Mouse (Mus musculus) embryonic facial prominence, embryonic 13.5 days (tissue): ENCODE measurements at regions not wholly inside any gene's neighbourhood (a gene's known extent, or its start where the extent isn't known, plus 50 kb on each side); places are given as distances from the start of the nearest gene placed in this dataset.
"Not testable (repeated sequence)": the region's sequence is repeated elsewhere in the genome, so short reads cannot be mapped to it uniquely, and the experiment has no call there.

ENCODE experiments used
- ATAC-seq: fragments of 200-750 bp; cut with Nextera tagmentation; 2 replicates; pipeline ENCODE4 v1.8.0; 2017; ENCODE audit warnings: low read depth; ENCODE audit not compliant: insufficient number of reproducible peaks, insufficient read depth, low FRiP score, low TSS enrichment
- H3K27ac ChIP-seq: fragments of 300-500 bp; sonication (generic); 2 replicates; pipeline ENCODE4 v1.5.1; 2015; ENCODE audit warnings: moderate library complexity, mild to moderate bottlenecking, inconsistent platforms
- H3K27me3 ChIP-seq: fragments of 300-500 bp; sonication (generic); 2 replicates; pipeline ENCODE4 v1.6.1; 2015; ENCODE audit warnings: mild to moderate bottlenecking, inconsistent platforms
- H3K36me3 ChIP-seq: fragments of 300-500 bp; sonication (generic); 2 replicates; pipeline ENCODE4 v1.6.1; 2015; ENCODE audit warnings: mild to moderate bottlenecking, inconsistent platforms
- H3K4me1 ChIP-seq: fragments of 300-500 bp; sonication (generic); 2 replicates; pipeline ENCODE4 v1.6.1; 2015; ENCODE audit warnings: inconsistent platforms
- H3K4me2 ChIP-seq: fragments of 300-500 bp; sonication (generic); 2 replicates; pipeline ENCODE4 v1.6.1; 2015; ENCODE audit warnings: moderate library complexity, mild to moderate bottlenecking, inconsistent platforms
- H3K4me3 ChIP-seq: fragments of 300-500 bp; sonication (generic); 2 replicates; pipeline ENCODE4 v1.5.1; 2015; ENCODE audit warnings: mild to moderate bottlenecking, inconsistent platforms
- H3K9ac ChIP-seq: fragments of 300-500 bp; sonication (generic); 2 replicates; pipeline ENCODE4 v1.6.1; 2015; ENCODE audit warnings: mild to moderate bottlenecking, inconsistent platforms
- H3K9me3 ChIP-seq: fragments of 300-500 bp; sonication (generic); 2 replicates; pipeline ENCODE4 v1.6.1; 2016; ENCODE audit warnings: inconsistent platforms
- WGBS: fragments of 180-500 bp; shearing (Covaris S2); methylation state at CpG from one replicate; pipeline ENCODE4 v1.1.7; 2015; ENCODE audit warnings: mixed read lengths; 5-methylcytosine and 5-hydroxymethylcytosine counted together

DNA sequence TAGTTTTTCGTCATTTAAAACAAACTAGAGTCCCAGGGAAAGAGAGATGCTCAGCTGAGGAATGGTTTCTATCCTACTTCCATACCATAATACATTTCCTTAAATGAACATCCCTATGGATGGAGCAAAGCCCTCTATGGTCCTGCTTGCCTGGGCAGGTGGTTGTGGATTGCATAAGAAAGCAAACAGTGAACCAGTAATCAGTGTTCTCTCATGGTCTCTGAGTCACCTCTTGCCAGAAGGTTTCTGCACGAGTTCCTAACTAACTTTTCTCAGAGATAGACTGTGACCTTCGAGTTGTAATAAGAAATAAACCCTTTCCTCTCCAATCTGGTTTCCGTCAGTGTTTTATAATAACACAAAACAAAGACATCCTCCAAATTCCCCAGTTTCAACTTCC, 62.9 kb upstream of the Bet1 start:
- Histone ChIP-seq H3K4me3 (no peak overlapping the region), H3K27ac (no peak overlapping the region), H3K27me3 (no peaks in the 10 kb centered on the region), H3K4me1 (no peaks in the 10 kb centered on the region), H3K9ac (no peak overlapping the region), H3K4me2 (no peak overlapping the region), H3K9me3 (no peaks in the 10 kb centered on the region), H3K36me3 (no peaks in the 10 kb centered on the region)
- WGBS, result 71% methylated on average over 4 of the region's 4 CpGs
- ATAC-seq, result no peak

DNA sequence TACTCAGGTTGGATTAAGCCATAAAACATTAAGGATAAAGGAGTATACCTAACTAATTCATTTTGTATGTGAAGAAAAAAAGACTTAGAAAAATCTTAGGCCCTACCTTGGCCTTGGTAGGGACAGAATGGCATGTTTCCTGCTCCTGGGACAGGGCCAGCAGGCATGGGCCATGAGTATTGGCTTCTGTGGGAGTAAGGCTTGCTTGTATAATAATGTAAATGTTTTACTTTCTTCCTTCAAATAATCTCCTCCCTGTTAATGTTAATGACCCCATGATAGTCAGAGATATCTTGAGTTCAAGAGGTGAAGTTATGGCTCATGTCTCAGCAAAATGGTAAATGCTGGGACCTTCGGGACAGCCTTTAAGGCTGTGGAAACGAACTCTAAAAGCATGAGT, 71.5 kb upstream of the Bet1 start:
- Histone ChIP-seq H3K4me2 (no peak overlapping the region), H3K36me3 (no peaks in the 10 kb centered on the region), H3K4me3 (no peak overlapping the region), H3K27me3 (no peaks in the 10 kb centered on the region), H3K9ac (no peak overlapping the region), H3K27ac (no peak overlapping the region), H3K4me1 (no peaks in the 10 kb centered on the region), H3K9me3 (no peaks in the 10 kb centered on the region)
- WGBS, result 91% methylated on average over 2 of the region's 2 CpGs
- ATAC-seq, result no peak

DNA sequence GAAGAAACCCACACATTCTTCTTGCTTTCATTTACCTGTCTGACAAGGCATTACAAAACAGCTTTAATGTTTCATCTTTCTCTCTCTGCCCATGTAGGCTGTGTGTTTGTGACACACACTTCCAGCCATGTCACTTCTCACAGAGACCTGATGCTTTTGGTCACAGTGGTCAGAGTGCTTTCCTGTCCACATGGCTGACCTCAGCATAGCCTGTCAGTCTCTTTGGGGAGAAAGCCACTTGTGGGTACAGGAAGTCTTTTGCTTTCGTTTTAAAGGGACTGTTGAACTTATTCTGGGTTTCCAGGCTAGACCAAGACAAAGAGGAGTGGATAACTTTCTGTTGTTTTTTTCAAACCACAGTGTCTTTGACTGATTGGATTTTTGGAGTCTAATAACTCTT, 77.0 kb upstream of the Bet1 start:
- no peaks in the 10 kb centered on the region for H3K27me3 ChIP-seq
- H3K27ac ChIP-seq, result no peak overlapping the region
- H3K4me2 ChIP-seq, result no peak overlapping the region
- no peak overlapping the region for H3K9ac ChIP-seq
- ATAC-seq, result no peak
- H3K36me3 ChIP-seq, result no peaks in the 10 kb centered on the region
- 0 out of 2 replicates have a peak, but pooled peaks cover 5% of the 10 kb centered on the region for H3K9me3 ChIP-seq
- H3K4me1 ChIP-seq, result no peaks in the 10 kb centered on the region
- WGBS, result 56% methylated on average over 1 of the region's 1 CpGs
- no peak overlapping the region for H3K4me3 ChIP-seq

DNA sequence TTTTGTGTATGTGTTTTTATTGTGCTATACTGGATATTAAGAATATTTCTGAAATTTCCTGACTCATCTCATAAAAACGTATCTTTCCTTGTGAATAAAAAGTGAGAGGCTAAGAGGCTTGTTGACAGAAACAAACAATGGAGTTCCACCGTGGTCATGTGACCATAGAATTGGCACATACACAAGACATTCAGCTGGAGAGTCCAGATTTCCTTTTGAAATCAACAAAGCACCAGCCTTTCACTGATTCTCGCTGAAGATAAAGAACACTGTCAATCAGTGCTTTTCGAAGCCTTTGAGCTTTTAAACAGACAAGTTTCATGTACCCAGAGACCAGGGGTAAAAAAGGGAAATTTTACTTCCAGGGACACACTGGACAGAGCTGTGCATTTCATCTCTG, 80.3 kb upstream of the Bet1 start:
- Histone ChIP-seq H3K9me3 (0 out of 2 replicates have a peak, but pooled peaks cover 5% of the 10 kb centered on the region), H3K9ac (no peak overlapping the region), H3K27me3 (no peaks in the 10 kb centered on the region), H3K4me1 (no peaks in the 10 kb centered on the region), H3K27ac (no peak overlapping the region), H3K4me3 (no peak overlapping the region), H3K36me3 (no peaks in the 10 kb centered on the region), H3K4me2 (no peak overlapping the region)
- 69% methylated on average over 4 of the region's 4 CpGs for WGBS
- ATAC-seq, result no peak

DNA sequence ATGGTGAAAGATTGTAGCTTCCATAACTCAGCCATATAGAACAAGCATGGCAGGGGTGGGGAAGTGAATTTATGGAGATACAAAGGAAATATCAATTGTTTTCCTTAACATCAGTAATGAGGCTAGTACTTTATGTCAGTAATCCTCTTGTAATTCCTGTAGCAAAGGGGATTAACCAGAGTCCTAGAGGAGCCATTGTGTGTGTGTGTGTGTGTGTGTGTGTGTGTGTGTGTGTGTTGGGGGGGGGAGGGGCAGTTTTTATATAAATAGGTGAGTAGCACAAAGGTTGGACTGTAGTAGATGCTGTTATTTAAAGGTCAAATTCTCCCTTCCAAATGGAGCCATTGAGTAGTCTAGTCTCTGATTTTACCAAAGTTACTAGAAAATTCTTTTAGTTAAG, 81.0 kb upstream of the Bet1 start:
- H3K4me2 ChIP-seq, result no peak overlapping the region
- no peaks in the 10 kb centered on the region for H3K36me3 ChIP-seq
- H3K9me3 ChIP-seq, result 0 out of 2 replicates have a peak, but pooled peaks cover 5% of the 10 kb centered on the region
- ATAC-seq, result no peak
- H3K4me3 ChIP-seq, result no peak overlapping the region
- no peaks in the 10 kb centered on the region for H3K4me1 ChIP-seq
- H3K27ac ChIP-seq, result no peak overlapping the region
- H3K9ac ChIP-seq, result no peak overlapping the region
- H3K27me3 ChIP-seq, result no peaks in the 10 kb centered on the region

DNA sequence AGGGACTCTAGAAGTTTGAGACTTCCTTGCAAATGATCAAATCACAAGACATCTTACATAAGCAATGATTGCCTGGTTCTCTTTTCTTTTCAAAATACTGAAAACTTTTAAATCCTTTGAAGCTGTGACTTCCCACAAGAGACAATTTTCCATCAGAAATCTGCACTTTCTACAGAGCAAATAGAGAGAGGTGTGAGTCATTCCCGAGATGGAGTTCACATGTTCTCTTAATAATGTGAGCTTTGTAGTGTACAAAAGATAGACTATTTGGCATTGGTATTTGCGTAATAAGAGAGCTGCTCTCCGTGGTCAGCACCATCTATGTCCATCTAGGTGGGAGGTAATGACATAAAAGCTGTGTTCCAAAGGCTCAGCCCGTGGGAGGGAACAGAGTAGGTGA, 84.8 kb upstream of the Bet1 start:
- WGBS, result 68% methylated on average over 4 of the region's 4 CpGs
- no peaks in the 10 kb centered on the region for H3K4me1 ChIP-seq
- no peak overlapping the region for H3K4me3 ChIP-seq
- no peaks in the 10 kb centered on the region for H3K36me3 ChIP-seq
- 0 out of 2 replicates have a peak, but pooled peaks cover 5% of the 10 kb centered on the region for H3K9me3 ChIP-seq
- no peak overlapping the region for H3K4me2 ChIP-seq
- no peak overlapping the region for H3K27ac ChIP-seq
- no peak for ATAC-seq
- no peaks in the 10 kb centered on the region for H3K27me3 ChIP-seq
- H3K9ac ChIP-seq, result no peak overlapping the region

DNA sequence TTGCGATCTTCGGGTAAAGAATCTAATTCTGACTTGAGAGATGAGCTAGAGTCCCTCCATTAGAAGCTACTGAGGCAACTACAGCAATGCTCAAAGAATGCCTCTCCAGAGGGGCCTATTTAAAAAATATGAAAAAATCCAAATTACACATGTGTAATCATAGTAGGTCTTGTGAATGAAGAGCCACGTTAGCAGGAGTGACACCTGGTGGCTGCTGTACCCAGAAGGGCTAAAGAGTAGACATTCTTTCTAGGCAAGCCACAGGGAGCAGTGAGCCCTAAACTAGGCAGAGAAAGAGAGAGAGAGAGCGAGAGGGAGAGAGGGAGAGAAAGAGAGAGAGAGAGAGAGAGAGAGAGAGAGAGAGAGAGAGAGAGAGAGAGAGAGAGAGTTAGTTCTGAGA, 100.9 kb upstream of the Bet1 start:
- 76% methylated on average over 4 of the region's 4 CpGs for WGBS
- H3K27ac ChIP-seq, result no peak overlapping the region
- no peak overlapping the region for H3K9ac ChIP-seq
- no peak overlapping the region for H3K4me2 ChIP-seq
- no peak for ATAC-seq
- H3K4me1 ChIP-seq, result no peaks in the 10 kb centered on the region
- no peaks in the 10 kb centered on the region for H3K36me3 ChIP-seq
- no peak overlapping the region for H3K4me3 ChIP-seq
- H3K9me3 ChIP-seq, result no peaks in the 10 kb centered on the region
- no peaks in the 10 kb centered on the region for H3K27me3 ChIP-seq

DNA sequence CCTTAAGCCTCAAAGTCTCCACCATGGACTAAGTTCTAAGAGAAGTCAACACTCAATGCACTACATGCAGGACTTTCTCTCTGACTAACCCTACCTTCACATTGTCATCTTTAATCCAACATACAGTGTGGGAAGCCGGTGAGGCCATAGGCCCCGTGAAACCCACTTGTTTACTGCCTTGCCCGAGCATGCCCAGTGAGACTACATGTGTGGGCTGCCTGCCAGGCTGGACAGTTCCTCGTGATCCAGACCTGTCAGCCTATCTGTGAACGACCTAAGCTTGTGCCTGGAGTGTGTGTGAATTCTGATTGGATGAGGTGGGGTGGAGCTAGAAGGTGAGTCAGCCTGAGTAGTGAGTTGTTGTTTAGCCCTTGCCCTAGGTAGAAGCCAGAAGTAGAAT, 104.2 kb upstream of the Bet1 start:
- not testable (repeated sequence) for H3K4me1 ChIP-seq, ATAC-seq
- WGBS, result 61% methylated on average over 5 of the region's 5 CpGs

DNA sequence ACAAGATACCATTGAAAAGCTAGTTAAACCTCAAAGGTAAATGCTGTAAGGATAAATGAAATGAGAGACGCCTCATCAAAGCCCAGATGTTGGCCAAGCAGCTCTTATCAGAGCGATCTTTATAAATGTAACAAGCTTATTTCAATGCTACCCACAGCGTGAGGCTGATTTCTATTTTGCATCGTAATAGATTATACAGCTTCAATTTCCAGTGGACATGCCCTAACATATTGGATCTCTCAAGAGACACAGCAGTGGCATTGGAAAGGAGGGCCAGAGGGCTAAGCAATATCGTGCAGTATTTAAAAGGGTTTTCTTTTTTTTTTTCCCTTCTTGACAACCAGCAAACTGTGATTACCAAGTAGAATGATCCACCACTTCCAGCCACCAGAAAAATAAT, 106.5 kb upstream of the Bet1 start:
- no peaks in the 10 kb centered on the region for H3K27me3 ChIP-seq
- H3K36me3 ChIP-seq, result no peaks in the 10 kb centered on the region
- H3K27ac ChIP-seq, result no peak overlapping the region
- H3K9me3 ChIP-seq, result no peaks in the 10 kb centered on the region
- WGBS, result 60% methylated on average over 5 of the region's 5 CpGs
- H3K4me1 ChIP-seq, result no peaks in the 10 kb centered on the region
- no peak overlapping the region for H3K9ac ChIP-seq
- no peak for ATAC-seq
- no peak overlapping the region for H3K4me2 ChIP-seq
- no peak overlapping the region for H3K4me3 ChIP-seq

More for the DNA sequence above, 104.2 kb upstream of the Bet1 start:
- not testable (repeated sequence) for H3K9ac ChIP-seq, H3K4me2 ChIP-seq, H3K4me3 ChIP-seq, H3K9me3 ChIP-seq, H3K27me3 ChIP-seq, H3K27ac ChIP-seq, H3K36me3 ChIP-seq

DNA sequence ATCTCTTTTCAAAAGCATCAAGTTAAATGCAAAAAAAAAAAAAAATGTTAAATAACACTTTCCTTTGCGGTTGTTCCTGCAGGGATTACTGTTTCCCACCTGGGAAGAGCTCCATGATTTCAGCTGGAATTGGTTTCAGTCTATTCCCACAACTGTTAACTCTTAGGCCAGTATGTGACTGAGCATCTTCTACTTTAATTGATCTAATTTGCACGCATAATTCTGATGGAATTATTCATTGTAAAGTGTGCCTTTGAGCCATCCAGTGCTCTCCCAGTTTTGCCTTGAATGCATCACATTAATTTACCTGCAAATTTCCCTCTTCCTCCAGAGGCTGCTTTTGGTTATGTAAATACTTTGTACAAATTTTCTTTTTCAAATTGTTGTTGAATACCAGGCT, 114.4 kb upstream of the Bet1 start:
- H3K4me3 ChIP-seq, result peak overlapping the region; percentile 14; the same call in 1 of the 2 replicates
- ATAC-seq, result no peak

DNA sequence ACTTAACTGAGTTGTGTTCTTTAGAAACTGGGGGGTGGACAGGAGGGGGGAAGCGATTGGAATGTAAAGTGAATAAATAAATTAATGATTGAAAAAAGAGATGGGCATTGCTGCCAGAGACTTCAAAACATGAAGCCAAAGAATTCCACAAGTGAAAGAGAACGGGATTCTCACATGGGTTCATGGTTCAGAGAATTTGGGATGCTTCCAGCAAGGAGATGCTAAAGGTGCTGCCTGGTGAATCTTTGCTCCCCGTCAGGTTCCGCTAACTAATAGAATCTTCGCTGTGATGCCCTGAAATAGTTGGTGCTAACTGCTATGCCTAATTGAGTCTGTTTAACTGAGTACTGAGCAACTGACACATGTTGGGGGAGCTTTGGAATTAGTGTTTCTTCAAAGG, 118.9 kb upstream of the Bet1 start:
- Histone ChIP-seq H3K36me3 (no peaks in the 10 kb centered on the region), H3K4me1 (peaks cover 7% of the 10 kb centered on the region; the same call in 1 of the 2 replicates), H3K27me3 (no peaks in the 10 kb centered on the region), H3K4me2 (no peak overlapping the region), H3K27ac (no peak overlapping the region), H3K4me3 (no peak overlapping the region), H3K9ac (no peak overlapping the region), H3K9me3 (no peaks in the 10 kb centered on the region)
- ATAC-seq, result no peak
- 85% methylated on average over 5 of the region's 5 CpGs for whole genome bisulfite sequencing

More for the DNA sequence above, 114.4 kb upstream of the Bet1 start:
- H3K27me3 ChIP-seq, result no peaks in the 10 kb centered on the region
- H3K4me1 ChIP-seq, result peaks cover 7% of the 10 kb centered on the region; the same call in 1 of the 2 replicates
- WGBS, result 33% methylated on average over 2 of the region's 2 CpGs
- no peak overlapping the region for H3K27ac ChIP-seq
- peak overlapping the region; percentile 52 for H3K4me2 ChIP-seq
- H3K9ac ChIP-seq, result no peak overlapping the region
- no peaks in the 10 kb centered on the region for H3K36me3 ChIP-seq
- no peaks in the 10 kb centered on the region for H3K9me3 ChIP-seq

DNA sequence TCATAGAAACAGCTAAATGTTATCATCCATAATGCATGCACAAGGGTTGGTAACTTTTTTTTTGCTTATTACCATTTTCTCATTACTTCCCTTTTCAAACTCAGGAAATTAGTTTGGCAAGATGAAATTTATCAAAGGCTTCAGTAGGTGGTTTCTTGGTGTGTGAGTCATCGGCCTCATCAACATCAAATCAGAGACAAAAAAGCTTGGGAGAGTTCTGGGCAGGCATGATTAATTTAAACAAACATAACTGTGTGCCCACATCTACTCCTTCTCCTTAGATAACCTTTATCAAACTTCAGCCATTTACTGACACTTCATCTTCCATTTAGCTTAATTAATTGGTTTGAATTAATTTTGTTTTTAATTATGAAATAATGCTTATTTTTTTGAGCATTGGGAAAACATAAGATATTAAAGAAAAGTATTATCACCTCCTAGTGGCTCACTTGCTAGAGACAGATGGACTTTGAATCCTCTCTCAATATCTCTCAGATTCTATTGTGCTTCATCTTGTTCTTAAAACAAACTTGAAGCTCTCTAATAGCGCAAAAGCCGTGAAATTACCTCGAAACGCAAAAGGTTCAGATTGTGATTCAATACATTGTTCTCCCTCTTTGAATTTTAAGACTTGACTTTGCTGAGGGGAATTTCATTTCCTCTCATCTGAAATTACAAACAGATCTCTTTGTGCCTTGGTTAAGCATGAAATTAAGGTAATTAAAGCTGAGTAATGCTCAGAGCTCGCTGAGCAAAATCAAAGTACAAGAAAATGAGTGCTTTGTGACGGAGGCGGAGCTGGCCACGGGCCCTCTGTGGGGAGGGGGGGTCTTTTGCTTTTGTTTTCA, 158.7 kb upstream of the Bet1 start:
- ATAC-seq, result no peak
- Histone ChIP-seq H3K27me3 (0 out of 2 replicates have a peak, but pooled peaks cover 3% of the 10 kb centered on the region), H3K4me1 (peaks cover 7% of the 10 kb centered on the region; the same call in 1 of the 2 replicates), H3K36me3 (no peaks in the 10 kb centered on the region), H3K4me2 (peak overlapping the region; percentile 38), H3K27ac (no peak overlapping the region), H3K9me3 (no peaks in the 10 kb centered on the region), H3K9ac (no peak overlapping the region), H3K4me3 (no peak overlapping the region)
- 17% methylated on average over 9 of the region's 9 CpGs for WGBS
